Mouse (Mus musculus) C2C12 (cell line): ENCODE data around the gene Csf1.

Source experiments
- CTCF ChIP-seq: IDR thresholded peaks from one replicate; pipeline ENCODE4 v1.5.1; 2011; ENCODE audit not compliant: control insufficient read depth, insufficient read depth, insufficient read length
- FOSL1 ChIP-seq: IDR thresholded peaks from one replicate; pipeline ENCODE4 v1.8.0; 2011; ENCODE audit warnings: mild to moderate bottlenecking, low read length; ENCODE audit not compliant: poor library complexity, insufficient read depth, severe bottlenecking
- MYOD1 ChIP-seq: IDR thresholded peaks from one replicate; pipeline ENCODE4 v1.6.1; 2011; ENCODE audit warnings: low read depth; ENCODE audit not compliant: control insufficient read depth, insufficient read length
- MYOG ChIP-seq: IDR thresholded peaks from one replicate; pipeline ENCODE4 v1.6.1; 2011; ENCODE audit not compliant: control insufficient read depth, insufficient read length; ENCODE audit errors: extremely low read depth

GRCm38 (mm10) chr3:107785546-107785945 is 25.3 kb upstream of the Csf1 start:
- TF ChIP-seq CTCF = no peak
- no peak for TF ChIP-seq MYOD1
- no peak for TF ChIP-seq MYOG
- no peak for TF ChIP-seq FOSL1
